Mouse (Mus musculus) ES-E14 (cell line): ENCODE data around the gene Spats2l. TPM values are rescaled to one million over a fixed set of nuclear protein-coding genes. Genes with fewer than 3 reads are reported as not detected.

ENCODE experiments used
- DNase-seq: peaks from one replicate; pipeline ENCODE4 v3.0.0-alpha.2; 2013; ENCODE audit warnings: low read depth, low spot score
- H3K27ac ChIP-seq: 2 replicates; pipeline ENCODE4 v1.5.1; 2012; ENCODE audit warnings: low read depth, mild to moderate bottlenecking, low read length, moderate library complexity, mixed read lengths; ENCODE audit not compliant: poor library complexity, insufficient read depth, severe bottlenecking
- H3K36me3 ChIP-seq: 2 replicates; pipeline ENCODE4 v1.6.1; 2012; ENCODE audit warnings: mild to moderate bottlenecking, low read length, moderate library complexity, mixed read lengths; ENCODE audit not compliant: control insufficient read depth, poor library complexity, insufficient read depth, severe bottlenecking
- H3K4me1 ChIP-seq, 2 experiments: fragments of 150-350 bp in 1 of 2; sonication (generic) in 1 of 2; 2 replicates each; pipeline ENCODE4 v1.6.1; 2012; ENCODE audit warnings: low read length in 2 of 2, mild to moderate bottlenecking in 1 of 2, mixed read lengths in 1 of 2; ENCODE audit not compliant: control insufficient read depth in 2 of 2, insufficient read depth in 2 of 2, poor library complexity in 1 of 2
- H3K4me3 ChIP-seq, 2 experiments: fragments of 150-350 bp in 1 of 2; sonication (generic) in 1 of 2; 2 replicates each; pipeline ENCODE4 v1.5.1; 2012; ENCODE audit warnings: low read length in 2 of 2, low read depth in 1 of 2, mild to moderate bottlenecking in 1 of 2, mixed read lengths in 1 of 2; ENCODE audit not compliant: insufficient read depth in 1 of 2, poor library complexity in 1 of 2, severe bottlenecking in 1 of 2
- H3K9ac ChIP-seq: 2 replicates; pipeline ENCODE4 v1.6.1; 2012; ENCODE audit warnings: low read depth, mild to moderate bottlenecking, low read length, mixed read lengths; ENCODE audit not compliant: poor library complexity, insufficient read depth, severe bottlenecking
- H3K9me3 ChIP-seq: fragments of 150-350 bp; sonication (generic); 2 replicates; pipeline ENCODE4 v1.6.1; 2012; ENCODE audit warnings: low read depth, mild to moderate bottlenecking, low read length; ENCODE audit not compliant: control insufficient read depth, insufficient read depth
- CHD2 ChIP-seq: IDR thresholded peaks from 2 replicates; pipeline ENCODE4 v1.6.1; 2014; ENCODE audit warnings: mild to moderate bottlenecking, low read depth, low read length, inconsistent platforms
- HCFC1 ChIP-seq: IDR thresholded peaks from 2 replicates; pipeline ENCODE4 v1.6.1; 2012; ENCODE audit warnings: low read length, inconsistent platforms, borderline replicate concordance; ENCODE audit not compliant: insufficient read depth
- MAFK ChIP-seq: IDR thresholded peaks from 2 replicates; pipeline ENCODE4 v1.6.1; 2014; ENCODE audit warnings: mild to moderate bottlenecking, low read depth, low read length, inconsistent platforms; ENCODE audit not compliant: insufficient read depth
- ZC3H11A ChIP-seq: IDR thresholded peaks from 2 replicates; pipeline ENCODE4 v1.6.1; 2012; ENCODE audit warnings: low read depth, mild to moderate bottlenecking, inconsistent platforms, low read length, borderline replicate concordance
- ZNF384 ChIP-seq: IDR thresholded peaks from 2 replicates; pipeline ENCODE4 v1.6.1; 2012; ENCODE audit warnings: low read depth, low read length, inconsistent platforms
- in situ Hi-C, 2 experiments: fragments of 600-800 bp; cut with MboI; formaldehyde crosslinking; loops; one replicate each; pipeline ENCODE4 v1.15.1; 2025; ENCODE audit warnings: low sequenced_read_pairs in 2 of 2, inconsistent platforms in 1 of 2; ENCODE audit not compliant: unreplicated experiment in 2 of 2
- total RNA-seq: library from RNA; depleted of rRNA; stranded (reverse); fragments of 300-350 nt; gene quantifications from 2 replicates; pipeline ENCODE4 v1.2.3, GENCODE M21; 2012

Spats2l gene
- total RNA-seq, 1 experiment: 2.3 TPM

GRCm38 (mm10) chr1:57862024-57862423 is 88.1 kb downstream of the Spats2l start:
- TF ChIP-seq HCFC1 (no peak), ZC3H11A (no peak), MAFK (no peak), ZNF384 (no peak), CHD2 (no peak)
- H3K4me3 ChIP-seq: no peak overlapping the region
- DNase-seq: no peak
- in situ Hi-C loops: no loop called here
- H3K36me3 ChIP-seq: no peaks in the 10 kb centered on the region
- no peak overlapping the region for H3K9ac ChIP-seq
- H3K9me3 ChIP-seq: no peaks in the 10 kb centered on the region
- peaks cover 0 to 3% of the 10 kb centered on the region in 2 experiments; a peak in 1 of 4 replicates for H3K4me1 ChIP-seq
- H3K27ac ChIP-seq: no peak overlapping the region

- Histone ChIP-seq H3K9me3 (no peaks in the 10 kb centered on the region), H3K4me3 (no peak overlapping the region), H3K9ac (no peak overlapping the region), H3K36me3 (no peaks in the 10 kb centered on the region), H3K27ac (no peak overlapping the region), H3K4me1 (no peaks in the 10 kb centered on the region)
- DNase-seq: no peak
- TF ChIP-seq ZC3H11A (no peak), HCFC1 (no peak), MAFK (no peak), ZNF384 (no peak), CHD2 (no peak)
- in situ Hi-C loops: no loop called here
These were observed 94.7 kb downstream of the Spats2l start for GRCm38 (mm10) chr1:57868651-57869050.

GRCm38 (mm10) chr1:57872006-57872405 is 98.0 kb downstream of the Spats2l start:
- Histone ChIP-seq H3K4me1 (no peaks in the 10 kb centered on the region), H3K9me3 (no peaks in the 10 kb centered on the region), H3K9ac (no peak overlapping the region), H3K36me3 (no peaks in the 10 kb centered on the region), H3K27ac (no peak overlapping the region), H3K4me3 (no peak overlapping the region)
- TF ChIP-seq ZC3H11A (no peak), CHD2 (no peak), ZNF384 (no peak), MAFK (no peak), HCFC1 (no peak)
- DNase-seq: no peak
- in situ Hi-C loops: no loop called here

- no peak overlapping the region for H3K9ac ChIP-seq
- in situ Hi-C loops: no loop called here
- no peak for DNase-seq
These were observed 100.0 kb downstream of the Spats2l start for GRCm38 (mm10) chr1:57873996-57874395.

GRCm38 (mm10) chr1:57875109-57875508 is 101.1 kb downstream of the Spats2l start:
- Histone ChIP-seq H3K36me3 (no peaks in the 10 kb centered on the region), H3K27ac (no peak overlapping the region), H3K4me3 (no peak overlapping the region), H3K9me3 (no peaks in the 10 kb centered on the region), H3K4me1 (no peaks in the 10 kb centered on the region), H3K9ac (no peak overlapping the region)
- TF ChIP-seq CHD2: no peak
- no peak for TF ChIP-seq MAFK
- TF ChIP-seq ZC3H11A: no peak
- TF ChIP-seq ZNF384: no peak
- no peak for DNase-seq
- in situ Hi-C loops: no loop called here

More at GRCm38 (mm10) chr1:57873996-57874395, 100.0 kb downstream of the Spats2l start:
- no peak for TF ChIP-seq HCFC1
- TF ChIP-seq ZC3H11A: no peak
- no peak for TF ChIP-seq CHD2
- TF ChIP-seq MAFK: no peak
- Histone ChIP-seq H3K27ac (no peak overlapping the region), H3K4me1 (no peaks in the 10 kb centered on the region), H3K4me3 (no peak overlapping the region), H3K9me3 (no peaks in the 10 kb centered on the region), H3K36me3 (no peaks in the 10 kb centered on the region)
